Mouse (Mus musculus) myocyte (in vitro differentiated cells): ENCODE results near the gene Eif1.

Experiments
- MYOG ChIP-seq, 3 experiments: IDR thresholded peaks; one replicate each; pipeline ENCODE4 v1.6.1; 2011; ENCODE audit warnings: control low read depth in 2 of 3, low read depth in 2 of 3, mild to moderate bottlenecking in 2 of 3; ENCODE audit not compliant: insufficient read length in 2 of 3, control insufficient read depth in 1 of 3, insufficient read depth in 1 of 3
- POLR2A ChIP-seq: IDR thresholded peaks from one replicate; pipeline ENCODE4 v1.6.1; 2011; ENCODE audit warnings: low read depth, mild to moderate bottlenecking, control low read depth, moderate library complexity; ENCODE audit not compliant: insufficient read length

GRCm38 (mm10) chr11:100369145-100369544, 49.5 kb downstream of the Eif1 start:
- TF ChIP-seq POLR2A (no peak), MYOG (IDR thresholded peaks at IDR 0.05; ENCODE audit: control insufficient read depth in 1 of 3, insufficient read depth in 1 of 3, insufficient read length in 2 of 3, low read depth in 2 of 3) (no peak)
